Mouse (Mus musculus): ENCODE measurements around the gene Ms4a8a. TPM values are rescaled to one million over a fixed set of nuclear protein-coding genes. Genes with fewer than 3 reads are reported as not detected.
A peak's percentile ranks its signal among the peaks of the same experiment; 100 is the strongest.
"Not testable (repeated sequence)": the region's sequence is repeated elsewhere in the genome, so short reads cannot be mapped to it uniquely, and the experiment has no call there.

The Ms4a8a gene
- polyA plus RNA-seq, 1 experiment from 2014 or later: 0.13 TPM

- H3K36me3 ChIP-seq (replicated peaks; ENCODE audit: insufficient read depth, low read length): no peaks in the 10 kb centered on the region
Observed at GRCm38 (mm10) chr19:11070364-11070763, 10.5 kb downstream of the Ms4a8a start.

DNA sequence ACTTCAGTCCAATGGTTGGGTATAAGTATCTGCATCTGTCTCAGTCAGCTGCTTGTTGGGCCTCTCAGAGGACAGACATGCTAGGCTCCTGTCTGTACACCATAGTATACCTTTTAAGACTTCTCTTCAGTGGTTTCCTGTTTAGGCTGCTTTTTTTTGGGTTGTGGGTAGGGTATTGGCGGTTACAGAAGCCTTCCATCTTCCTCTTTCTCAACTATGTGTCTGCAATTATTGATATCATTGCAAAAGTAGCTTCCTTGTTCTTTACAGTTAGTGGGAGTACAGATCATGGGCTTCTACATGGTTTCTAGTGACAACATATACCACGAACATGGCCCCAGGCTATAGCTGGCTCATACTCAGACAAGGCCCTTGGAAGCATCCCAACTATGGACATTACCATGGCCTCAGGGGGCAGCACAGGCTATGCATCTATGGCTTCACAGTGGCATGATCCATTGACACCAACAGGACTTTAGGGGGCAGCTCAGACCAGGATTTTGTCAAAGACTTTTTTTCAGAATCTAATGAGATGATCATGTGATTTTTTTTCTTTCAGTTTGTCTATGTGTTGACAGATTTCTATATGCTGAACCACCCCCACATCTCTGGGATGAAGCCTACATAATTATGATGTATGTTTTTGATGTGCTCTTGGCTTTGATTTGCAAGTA, 15.6 kb downstream of the Ms4a8a start:
- Histone ChIP-seq H3K9ac (replicated peaks) (no peak overlapping the region), H3K27me3 (ENCODE audit: insufficient read depth, low read length) (no peaks in the 10 kb centered on the region), H3K4me2 (ENCODE audit: low read depth, low read length) (no peak overlapping the region), H3K4me3 (ENCODE audit: low read depth, low read length) (no peak overlapping the region), H3K27ac (ENCODE audit: low read depth) (peak overlapping the region; percentile 69; the same call in 1 of the 2 replicates), H3K9me3 (ENCODE audit: low read length) (no peaks in the 10 kb centered on the region), H3K36me3 (replicated peaks; ENCODE audit: insufficient read depth, low read length) (no peaks in the 10 kb centered on the region), H3K4me1 (ENCODE audit: insufficient read depth) (no peaks in the 10 kb centered on the region)
- 30% methylated on average over 2 of the region's 2 CpGs for WGBS (ENCODE audit: insufficient replicate concordance)
- DNase-seq (no peak), ATAC-seq (peak; percentile 59)
- TF ChIP-seq EP300 (IDR thresholded peaks at IDR 0.05; ENCODE audit: low read depth) (no peak), CTCF (IDR thresholded peaks at IDR 0.05; ENCODE audit: low read depth) (peak; percentile 20; the same call in 1 of the 2 replicates)

More at GRCm38 (mm10) chr19:11070364-11070763, 10.5 kb downstream of the Ms4a8a start:
- Histone ChIP-seq H3K27me3 (ENCODE audit: insufficient read depth, low read length) (no peaks in the 10 kb centered on the region), H3K4me2 (ENCODE audit: low read depth, low read length) (no peak overlapping the region), H3K4me3 (ENCODE audit: low read depth, low read length) (no peak overlapping the region), H3K9me3 (ENCODE audit: low read length) (no peaks in the 10 kb centered on the region), H3K9ac (replicated peaks) (no peak overlapping the region), H3K27ac (ENCODE audit: low read depth) (no peak overlapping the region), H3K4me1 (ENCODE audit: insufficient read depth) (no peaks in the 10 kb centered on the region)
- 75% methylated on average over 3 of the region's 3 CpGs for WGBS (ENCODE audit: insufficient replicate concordance)
- TF ChIP-seq EP300 (IDR thresholded peaks at IDR 0.05; ENCODE audit: low read depth): no peak
- no peak for TF ChIP-seq CTCF (IDR thresholded peaks at IDR 0.05; ENCODE audit: low read depth)
- no peak for ATAC-seq
- no peak for DNase-seq

- 77% methylated on average over 1 of the region's 1 CpGs for WGBS (ENCODE audit: insufficient replicate concordance)
- DNase-seq: no peak
- no peak for ATAC-seq
Observed at GRCm38 (mm10) chr19:11060900-11061299, 20.0 kb downstream of the Ms4a8a start.

DNA sequence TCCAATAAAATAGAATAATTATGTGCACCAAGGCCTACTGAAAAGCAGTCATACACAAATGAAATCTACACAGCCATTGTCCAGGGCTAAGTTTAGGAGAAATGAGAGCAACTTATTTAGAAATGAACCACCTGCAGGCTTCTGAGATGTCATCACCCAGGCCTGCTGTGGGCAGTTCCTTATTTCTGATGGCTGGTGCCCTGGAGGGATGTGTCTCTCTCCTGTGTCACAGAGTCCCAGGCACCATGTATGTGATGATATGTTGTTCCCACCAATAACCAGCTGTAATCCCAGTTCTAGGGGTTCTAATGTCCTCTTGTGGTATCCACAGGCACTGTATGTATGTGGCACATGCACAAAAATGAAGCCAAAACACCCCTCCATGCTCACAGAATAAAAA, 20.9 kb downstream of the Ms4a8a start:
- no peaks in the 10 kb centered on the region for H3K36me3 ChIP-seq (replicated peaks; ENCODE audit: insufficient read depth, low read length)
- H3K27ac ChIP-seq (ENCODE audit: low read depth): no peak overlapping the region
- H3K27me3 ChIP-seq (ENCODE audit: insufficient read depth, low read length): no peaks in the 10 kb centered on the region
- no peaks in the 10 kb centered on the region for H3K9me3 ChIP-seq (ENCODE audit: low read length)
- DNase-seq: no peak
- no peak for TF ChIP-seq EP300 (IDR thresholded peaks at IDR 0.05; ENCODE audit: low read depth)
- TF ChIP-seq CTCF (IDR thresholded peaks at IDR 0.05; ENCODE audit: low read depth): no peak
- H3K9ac ChIP-seq (replicated peaks): no peak overlapping the region
- no peak overlapping the region for H3K4me3 ChIP-seq (ENCODE audit: low read depth, low read length)
- no peaks in the 10 kb centered on the region; the same call in 1 of the 2 replicates for H3K4me1 ChIP-seq (ENCODE audit: insufficient read depth)
- ATAC-seq: no peak
- no peak overlapping the region for H3K4me2 ChIP-seq (ENCODE audit: low read depth, low read length)

More at GRCm38 (mm10) chr19:11060900-11061299, 20.0 kb downstream of the Ms4a8a start:
- no peak for TF ChIP-seq EP300 (IDR thresholded peaks at IDR 0.05; ENCODE audit: low read depth)
- TF ChIP-seq CTCF (IDR thresholded peaks at IDR 0.05; ENCODE audit: low read depth): no peak
- no peak overlapping the region for H3K9ac ChIP-seq (replicated peaks)
- H3K36me3 ChIP-seq (replicated peaks; ENCODE audit: insufficient read depth, low read length): no peaks in the 10 kb centered on the region
- no peak overlapping the region for H3K4me2 ChIP-seq (ENCODE audit: low read depth, low read length)
- H3K27me3 ChIP-seq (ENCODE audit: insufficient read depth, low read length): no peaks in the 10 kb centered on the region
- no peak overlapping the region for H3K27ac ChIP-seq (ENCODE audit: low read depth)
- H3K9me3 ChIP-seq (ENCODE audit: low read length): no peaks in the 10 kb centered on the region
- H3K4me1 ChIP-seq (ENCODE audit: insufficient read depth): no peaks in the 10 kb centered on the region; the same call in 1 of the 2 replicates
- H3K4me3 ChIP-seq (ENCODE audit: low read depth, low read length): no peak overlapping the region

DNA sequence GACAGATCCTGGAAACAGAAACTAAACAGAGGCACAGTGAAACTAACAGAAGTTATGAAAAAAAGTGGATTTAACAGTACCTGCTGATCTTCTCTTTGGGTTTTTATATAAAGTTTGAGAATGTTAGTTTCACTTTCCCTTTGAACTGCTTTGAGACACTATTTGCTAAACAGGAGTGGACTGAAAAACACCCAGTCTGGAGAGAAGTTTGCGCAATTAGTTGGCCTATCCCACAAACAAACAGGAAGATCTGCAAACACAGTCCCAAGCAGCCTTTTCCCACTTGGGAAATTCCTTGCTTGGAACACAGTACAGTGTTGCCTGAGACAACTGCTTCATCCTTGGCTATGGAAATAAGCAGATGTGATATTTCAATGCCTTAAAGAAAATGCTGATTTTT, 25.2 kb downstream of the Ms4a8a start:
- 65% methylated on average over 1 of the region's 1 CpGs for WGBS (ENCODE audit: insufficient replicate concordance)
- H3K9me3 ChIP-seq (ENCODE audit: low read length); DNase-seq; H3K27me3 ChIP-seq (ENCODE audit: insufficient read depth, low read length); H3K9ac ChIP-seq (replicated peaks); H3K4me3 ChIP-seq (ENCODE audit: low read depth, low read length); H3K36me3 ChIP-seq (replicated peaks; ENCODE audit: insufficient read depth, low read length); H3K4me1 ChIP-seq (ENCODE audit: insufficient read depth): not testable (repeated sequence)
- ATAC-seq: peak; percentile 64
- Histone ChIP-seq H3K4me2 (ENCODE audit: low read depth, low read length) (peak overlapping the region; percentile 26; the same call in 1 of the 2 replicates), H3K27ac (ENCODE audit: low read depth) (peak overlapping the region; percentile 41; the same call in 1 of the 2 replicates)

- Histone ChIP-seq H3K4me1 (ENCODE audit: insufficient read depth) (peaks cover 16% of the 10 kb centered on the region), H3K4me2 (ENCODE audit: low read depth, low read length) (peak overlapping the region; percentile 34), H3K27ac (ENCODE audit: low read depth) (peak overlapping the region; percentile 86), H3K27me3 (ENCODE audit: insufficient read depth, low read length) (no peaks in the 10 kb centered on the region), H3K9ac (replicated peaks) (no peak overlapping the region), H3K36me3 (replicated peaks; ENCODE audit: insufficient read depth, low read length) (no peaks in the 10 kb centered on the region), H3K9me3 (ENCODE audit: low read length) (no peaks in the 10 kb centered on the region), H3K4me3 (ENCODE audit: low read depth, low read length) (no peak overlapping the region)
- DNase-seq: no peak
- TF ChIP-seq CTCF (IDR thresholded peaks at IDR 0.05; ENCODE audit: low read depth): no peak
- no peak for TF ChIP-seq EP300 (IDR thresholded peaks at IDR 0.05; ENCODE audit: low read depth)
- ATAC-seq: peak; percentile 79
- 43% methylated on average over 3 of the region's 3 CpGs for WGBS (ENCODE audit: insufficient replicate concordance)
Observed at GRCm38 (mm10) chr19:11053277-11053676, 27.6 kb downstream of the Ms4a8a start.

All from liver, postnatal 0 days (tissue).